Mouse (Mus musculus): ENCODE measurements at regions not wholly inside any gene's neighbourhood (a gene's known extent, or its start where the extent isn't known, plus 50 kb on each side); places are given as distances from the start of the nearest gene placed in this dataset.

- DNase-seq: no peak
Observed at GRCm38 (mm10) chr14:100880103-100880502, 320.0 kb downstream of the Prr30 start.

GRCm38 (mm10) chr14:100867790-100868189 lies 332.3 kb downstream of the Prr30 start:
- no peak for DNase-seq

GRCm38 (mm10) chr14:100864792-100865191 lies 335.3 kb downstream of the Prr30 start:
- DNase-seq: no peak

GRCm38 (mm10) chr14:100864164-100864563 lies 336.0 kb downstream of the Prr30 start:
- DNase-seq: no peak

GRCm38 (mm10) chr14:100842828-100843227 lies 357.3 kb downstream of the Prr30 start:
- DNase-seq: peak; percentile 4

All from cerebellum, adult 11-12 months (tissue).